ENCODE assay signal across 8 mouse cellular contexts in genomic region chr9:50776162-50776760, GRCm38 (mm10). TPM values are rescaled to one million over a fixed set of nuclear protein-coding genes. Genes with fewer than 3 reads are reported as not detected.
DNase-seq lines count a peak whose midpoint lies in the region; ATAC-seq and TF ChIP-seq lines count a peak whose summit lies in the region.

No protein-coding gene starts in this region.

- TF ChIP-seq CTCF in kidney, postnatal 0 days (IDR thresholded peaks at IDR 0.05; ENCODE audit: low read depth): no peak

- WGBS in kidney, postnatal 0 days: 57% methylated on average over 11 of the region's 11 CpGs
- WGBS in embryonic facial prominence, embryonic 11.5 days: 64% methylated on average over 11 of the region's 11 CpGs
- WGBS in intestine, embryonic 14.5 days: 41% methylated on average over 11 of the region's 11 CpGs

- H3K36me3 ChIP-seq in kidney, postnatal 0 days (ENCODE audit: insufficient read depth, low read length): peaks cover 9% of the 10 kb centered on the region
- peaks cover 3% of the 10 kb centered on the region for H3K36me3 ChIP-seq in embryonic facial prominence, embryonic 11.5 days (replicated peaks; ENCODE audit: control insufficient read depth, insufficient read depth, low read depth, low read length)
- H3K36me3 ChIP-seq in intestine, embryonic 14.5 days (ENCODE audit: control insufficient read depth, insufficient read depth, low read length): peaks cover 38% of the 10 kb centered on the region
- no peaks in the 10 kb centered on the region for H3K36me3 ChIP-seq in myocyte (ENCODE audit: control insufficient read depth, insufficient read depth)

- intact Hi-C loops in left cerebral cortex, postnatal 14 days (cut with DNase I): no loop called here

- H3K27ac ChIP-seq in kidney, postnatal 0 days: 0 out of 2 replicates have a peak overlapping the region, but pooled peaks have one; percentile 27
- H3K27ac ChIP-seq in embryonic facial prominence, embryonic 11.5 days (replicated peaks; ENCODE audit: low read depth, low read length): no peak overlapping the region
- H3K27ac ChIP-seq in intestine, embryonic 14.5 days (ENCODE audit: low read depth): peak overlapping the region; percentile 88; the same call in 1 of the 2 replicates

- H3K79me2 ChIP-seq in myocyte (ENCODE audit: control insufficient read depth, insufficient read depth): peaks cover 4% of the 10 kb centered on the region

- H3K4me3 ChIP-seq in kidney, postnatal 0 days (replicated peaks; ENCODE audit: low read depth, low read length): peak overlapping the region; percentile 95
- H3K4me3 ChIP-seq in embryonic facial prominence, embryonic 11.5 days (ENCODE audit: low read depth, low read length): peak overlapping the region; percentile 85
- peak overlapping the region; percentile 88 for H3K4me3 ChIP-seq in intestine, embryonic 14.5 days (ENCODE audit: low read depth, low read length)
- H3K4me3 ChIP-seq in myocyte: peak overlapping the region; percentile 39

- no peak for ATAC-seq in kidney, postnatal 0 days (replicated peaks; ENCODE audit: low FRiP score, low read depth)
- ATAC-seq in embryonic facial prominence, embryonic 11.5 days (replicated peaks; ENCODE audit: insufficient number of reproducible peaks, low FRiP score, low TSS enrichment, low read depth): no peak
- ATAC-seq in intestine, embryonic 14.5 days (replicated peaks; ENCODE audit: low FRiP score, low TSS enrichment, low read depth): peak; percentile 53

- peak overlapping the region; percentile 71 for H3ac ChIP-seq in myocyte (ENCODE audit: control insufficient read depth, insufficient read length)

- H3K27me3 ChIP-seq in kidney, postnatal 0 days (ENCODE audit: insufficient read depth, low read length): no peaks in the 10 kb centered on the region
- H3K27me3 ChIP-seq in embryonic facial prominence, embryonic 11.5 days (ENCODE audit: control insufficient read depth, insufficient read depth, low read length): no peaks in the 10 kb centered on the region
- H3K27me3 ChIP-seq in intestine, embryonic 14.5 days (replicated peaks; ENCODE audit: control insufficient read depth, insufficient read depth, low read length): no peaks in the 10 kb centered on the region
- no peaks in the 10 kb centered on the region for H3K27me3 ChIP-seq in myocyte (ENCODE audit: control insufficient read depth, insufficient read depth, insufficient read length)

- TF ChIP-seq POLR2A in myocyte (IDR thresholded peaks at IDR 0.05; ENCODE audit: insufficient read length, low read depth): no peak

- no peaks in the 10 kb centered on the region for H3K9me3 ChIP-seq in kidney, postnatal 0 days (replicated peaks; ENCODE audit: low read length)
- H3K9me3 ChIP-seq in embryonic facial prominence, embryonic 11.5 days (replicated peaks; ENCODE audit: control insufficient read depth, low read length): no peaks in the 10 kb centered on the region
- no peaks in the 10 kb centered on the region for H3K9me3 ChIP-seq in intestine, embryonic 14.5 days (ENCODE audit: control insufficient read depth, low read length)

- no peaks in the 10 kb centered on the region for H3K4me1 ChIP-seq in kidney, postnatal 0 days (replicated peaks; ENCODE audit: insufficient read depth, low read length)
- no peaks in the 10 kb centered on the region for H3K4me1 ChIP-seq in embryonic facial prominence, embryonic 11.5 days (ENCODE audit: control insufficient read depth, insufficient read depth, low read length)
- peaks cover 11% of the 10 kb centered on the region; the same call in 1 of the 2 replicates for H3K4me1 ChIP-seq in intestine, embryonic 14.5 days (replicated peaks; ENCODE audit: control insufficient read depth, insufficient read depth, low read length)

- peak overlapping the region; percentile 92 for H3K4me2 ChIP-seq in kidney, postnatal 0 days (ENCODE audit: low read length)
- peak overlapping the region; percentile 74 for H3K4me2 ChIP-seq in embryonic facial prominence, embryonic 11.5 days (ENCODE audit: low read depth, low read length)
- peak overlapping the region; percentile 69 for H3K4me2 ChIP-seq in intestine, embryonic 14.5 days (ENCODE audit: low read length)
- peak overlapping the region; percentile 81 for H3K4me2 ChIP-seq in myocyte (ENCODE audit: low read depth)

- DNase-seq in kidney, postnatal 0 days (ENCODE audit: low spot score): no peak
- no peak for DNase-seq in kidney, adult 18-20 months
- no peak for DNase-seq in embryonic facial prominence, embryonic 11.5 days (ENCODE audit: low spot score)
- DNase-seq in intestine, embryonic 14.5 days (ENCODE audit: low spot score): no peak
- no peak for DNase-seq in embryo, embryonic 10.5 days (ENCODE audit: low spot score)
- DNase-seq in yolk sac, embryonic 10.5 days (ENCODE audit: low spot score): no peak
- DNase-seq in left cerebral cortex, postnatal 14 days (ENCODE audit: low spot score in 2 of 2): no peak

- peak overlapping the region; percentile 91 for H3K9ac ChIP-seq in kidney, postnatal 0 days (ENCODE audit: low read depth, low read length)
- peak overlapping the region; percentile 93 for H3K9ac ChIP-seq in embryonic facial prominence, embryonic 11.5 days (replicated peaks; ENCODE audit: low read length)
- peak overlapping the region; percentile 85 for H3K9ac ChIP-seq in intestine, embryonic 14.5 days (ENCODE audit: low read length)

TF ChIP-seq in myocyte, 11 proteins besides CTCF, POLR2A, EP300 and RAD21:
- no peak for TF ChIP-seq CEBPB (IDR thresholded peaks at IDR 0.05; ENCODE audit: insufficient read depth, poor library complexity, severe bottlenecking)
- no peak for TF ChIP-seq USF1 (IDR thresholded peaks at IDR 0.05; ENCODE audit: low read depth)
- no peak for TF ChIP-seq POLR2AphosphoS2 (IDR thresholded peaks at IDR 0.05; ENCODE audit: insufficient read length, low read depth)
- TF ChIP-seq SRF (IDR thresholded peaks at IDR 0.05; ENCODE audit: control insufficient read depth, insufficient read length, low read depth): no peak
- no peak for TF ChIP-seq E2F4 (IDR thresholded peaks at IDR 0.05; ENCODE audit: insufficient read depth)
- TF ChIP-seq TCF3 (IDR thresholded peaks at IDR 0.05; ENCODE audit: insufficient read length, low read depth): no peak
- no peak for TF ChIP-seq MAX (IDR thresholded peaks at IDR 0.05; ENCODE audit: low read depth)
- no peak for TF ChIP-seq MYOG (IDR thresholded peaks at IDR 0.05; ENCODE audit: control insufficient read depth in 1 of 3, insufficient read depth in 1 of 3, insufficient read length in 2 of 3, low read depth in 2 of 3)
- TF ChIP-seq MYOD1 (IDR thresholded peaks at IDR 0.05; ENCODE audit: control insufficient read depth in 1 of 3, insufficient read length in 2 of 3, low read depth in 2 of 3): no peak
- TF ChIP-seq TCF12 (IDR thresholded peaks at IDR 0.05; ENCODE audit: insufficient read depth, poor library complexity, severe bottlenecking): no peak
- TF ChIP-seq REST (IDR thresholded peaks at IDR 0.05; ENCODE audit: insufficient read depth, insufficient read length): no peak

RNA-seq across cellular contexts. Expression of gene 1110032A03Rik, which starts 0.9 kb away (rescaled TPM):
- polyA plus RNA-seq in kidney, postnatal 0 days (2015; fragmentation: Nextera tagmentation; extraction: Ambion mirVana): 56.6 and 62.9 TPM in 2 replicates
- polyA plus RNA-seq in embryonic facial prominence, embryonic 11.5 days (2014; fragmentation: Nextera tagmentation; extraction: Ambion mirVana): 32.4 and 33.3 TPM in 2 replicates
- polyA plus RNA-seq in intestine, embryonic 14.5 days (2014; fragmentation: Nextera tagmentation; extraction: Ambion mirVana): 31.8 and 32.0 TPM in 2 replicates
- polyA plus RNA-seq in myocyte (2012; fragmentation: generic; extraction: Trizol): 12.8 TPM
- total RNA-seq in left cerebral cortex, postnatal 14 days (2021): 10 to 100 TPM; 29.2 to 30.4 TPM

RNA-seq across cellular contexts. Expression of gene Alg9, which starts 1.4 kb away (rescaled TPM):
- 24.8 and 28.9 TPM in 2 replicates for polyA plus RNA-seq in kidney, postnatal 0 days (2015; fragmentation: Nextera tagmentation; extraction: Ambion mirVana)
- 41.6 and 43.2 TPM in 2 replicates for polyA plus RNA-seq in embryonic facial prominence, embryonic 11.5 days (2014; fragmentation: Nextera tagmentation; extraction: Ambion mirVana)
- 44.6 and 48.7 TPM in 2 replicates for polyA plus RNA-seq in intestine, embryonic 14.5 days (2014; fragmentation: Nextera tagmentation; extraction: Ambion mirVana)
- 22.5 TPM for polyA plus RNA-seq in myocyte (2012; fragmentation: generic; extraction: Trizol)
- total RNA-seq in left cerebral cortex, postnatal 14 days (2021): 10 to 100 TPM; 28.8 to 29.9 TPM

RNA-seq across cellular contexts. Expression of gene Fdxacb1, which starts 8.2 kb away (rescaled TPM):
- polyA plus RNA-seq in kidney, postnatal 0 days (2015; fragmentation: Nextera tagmentation; extraction: Ambion mirVana): 7.9 and 9.3 TPM in 2 replicates
- 14.1 and 14.3 TPM in 2 replicates for polyA plus RNA-seq in embryonic facial prominence, embryonic 11.5 days (2014; fragmentation: Nextera tagmentation; extraction: Ambion mirVana)
- 13.5 and 15.4 TPM in 2 replicates for polyA plus RNA-seq in intestine, embryonic 14.5 days (2014; fragmentation: Nextera tagmentation; extraction: Ambion mirVana)
- 3.6 TPM for polyA plus RNA-seq in myocyte (2012; fragmentation: generic; extraction: Trizol)
- total RNA-seq in left cerebral cortex, postnatal 14 days (2021): 1 to 10 TPM; 5.3 to 5.6 TPM

RNA-seq across cellular contexts. Expression of gene Hspb2, which starts 24.1 kb away (rescaled TPM):
- polyA plus RNA-seq in kidney, postnatal 0 days (2015; fragmentation: Nextera tagmentation; extraction: Ambion mirVana): 5.5 and 7.4 TPM in 2 replicates
- polyA plus RNA-seq in embryonic facial prominence, embryonic 11.5 days (2014; fragmentation: Nextera tagmentation; extraction: Ambion mirVana): 3.0 and 4.4 TPM in 2 replicates
- polyA plus RNA-seq in intestine, embryonic 14.5 days (2014; fragmentation: Nextera tagmentation; extraction: Ambion mirVana): 2.1 and 4.0 TPM in 2 replicates
- polyA plus RNA-seq in myocyte (2012; fragmentation: generic; extraction: Trizol): 249 TPM
- 1 to 10 TPM; 2.3 to 2.7 TPM for total RNA-seq in left cerebral cortex, postnatal 14 days (2021)

RNA-seq across cellular contexts. Expression of gene Cryab, which starts 25.1 kb away (rescaled TPM):
- 198 and 233 TPM in 2 replicates for polyA plus RNA-seq in kidney, postnatal 0 days (2015; fragmentation: Nextera tagmentation; extraction: Ambion mirVana)
- polyA plus RNA-seq in embryonic facial prominence, embryonic 11.5 days (2014; fragmentation: Nextera tagmentation; extraction: Ambion mirVana): 17.4 and 23.2 TPM in 2 replicates
- polyA plus RNA-seq in intestine, embryonic 14.5 days (2014; fragmentation: Nextera tagmentation; extraction: Ambion mirVana): 41.5 and 44.4 TPM in 2 replicates
- polyA plus RNA-seq in myocyte (2012; fragmentation: generic; extraction: Trizol): 915 TPM
- 100 to 1,000 TPM in 1 of 2 experiments, 10 to 100 TPM in 1; 90.2 to 105 TPM for total RNA-seq in left cerebral cortex, postnatal 14 days (2021)

Comparison
In these comparisons a context has a peak if more than half of its experiments do, and no peak if none do; other contexts are left out.
1. H3K4me3 ChIP-seq: peak in every context shown above with its lines; median percentile 95 in kidney, postnatal 0 days; 88 in intestine, embryonic 14.5 days; 85 in embryonic facial prominence, embryonic 11.5 days; 39 in myocyte.